Mouse (Mus musculus) ES-Bruce4 (cell line): ENCODE data around the gene Gm20503.

ENCODE experiments used
- CTCF ChIP-seq: IDR thresholded peaks from one replicate; pipeline ENCODE4 v1.8.1; 2011; ENCODE audit warnings: low read depth, low read length
- EP300 ChIP-seq: IDR thresholded peaks from 2 replicates; pipeline ENCODE4 v1.6.1; 2011; ENCODE audit warnings: low read depth, low read length; ENCODE audit not compliant: insufficient read depth
- POLR2A ChIP-seq: IDR thresholded peaks from one replicate; pipeline ENCODE4 v1.8.1; 2011; ENCODE audit warnings: low read length; ENCODE audit not compliant: insufficient read depth

DNA sequence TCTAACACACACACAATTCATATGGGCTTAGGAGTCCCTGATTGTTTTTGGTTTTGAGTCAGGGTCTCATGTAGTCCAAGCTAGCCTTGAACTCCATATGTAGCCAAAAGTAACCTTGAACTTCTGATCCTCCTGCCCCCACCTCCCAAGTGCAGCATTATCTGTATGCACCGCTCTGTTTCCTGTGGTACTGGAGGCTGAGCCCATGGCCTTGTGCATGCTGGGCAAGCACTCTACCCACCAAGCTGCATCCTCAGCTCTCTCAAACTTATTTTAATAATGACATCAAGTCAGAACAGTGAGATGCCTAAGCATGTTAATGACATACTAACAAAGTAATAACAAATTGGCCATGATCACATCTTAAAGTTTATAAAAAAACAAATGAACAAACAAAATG lies 48.1 kb downstream of the Gm20503 start:
- TF ChIP-seq CTCF (no peak), EP300 (no peak), POLR2A (no peak)
